Comparison of ENCODE assay signal across 9 mouse cellular contexts in the genomic region with DNA sequence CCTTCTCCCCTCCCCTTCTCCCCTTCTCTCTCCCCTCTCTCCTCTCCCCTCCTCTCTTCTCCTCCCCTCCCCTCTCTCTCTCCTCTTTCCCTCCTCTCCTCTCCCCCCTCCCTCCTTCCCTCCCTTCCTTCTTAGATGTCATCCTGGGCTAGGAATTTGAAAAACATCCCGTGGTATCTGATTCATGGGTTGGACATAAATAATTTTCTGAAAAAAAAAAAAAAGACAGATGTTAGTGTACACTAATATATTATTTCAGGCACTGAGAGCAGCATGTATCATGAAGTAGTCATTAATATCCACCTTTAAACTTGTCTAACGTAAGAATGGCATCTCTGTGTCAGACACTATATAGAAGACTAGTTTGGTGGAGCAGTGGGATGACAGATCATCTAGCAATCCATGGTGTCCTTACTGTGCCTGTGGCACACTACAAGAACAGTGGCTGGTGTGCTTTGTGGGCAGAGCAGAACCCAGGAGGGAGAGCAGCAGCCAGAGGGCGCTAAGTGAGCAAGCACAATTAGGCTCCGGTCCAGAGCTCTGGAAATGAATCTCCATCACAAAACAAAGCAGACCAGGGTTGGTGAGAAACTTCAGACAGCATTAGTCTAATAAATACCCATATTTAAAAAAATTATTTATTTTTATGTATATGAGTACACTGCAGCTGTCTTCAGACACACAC. TPM values are rescaled to one million over a fixed set of nuclear protein-coding genes. Genes with fewer than 3 reads are reported as not detected.
A peak's percentile ranks its signal among the peaks of the same experiment; 100 is the strongest.
DNase-seq lines count a peak whose midpoint lies in the region; ATAC-seq lines count a peak whose summit lies in the region.
"Had no signal": no experiment of that assay in that cellular context is flagged by ENCODE, and none has a peak within 500 bp of the region (broad histone marks: within the 10 kb centered on the region; RNA-seq: fewer than 3 reads in every experiment).

No protein-coding gene starts in this region.

- H3K27ac ChIP-seq in kidney, embryonic 15.5 days = no peak overlapping the region
- no peak overlapping the region for H3K27ac ChIP-seq in intestine, embryonic 15.5 days
- H3K27ac ChIP-seq: limb, embryonic 13.5 days had no signal

- WGBS in kidney, embryonic 15.5 days = 49% methylated on average over 4 of the region's 4 CpGs
- 54% methylated on average over 4 of the region's 4 CpGs for WGBS in intestine, embryonic 15.5 days

- no peak overlapping the region for H3K9ac ChIP-seq in kidney, embryonic 15.5 days
- H3K9ac ChIP-seq in intestine, embryonic 15.5 days = no peak overlapping the region
- H3K9ac ChIP-seq: limb, embryonic 13.5 days had no signal

- H3K27me3 ChIP-seq in kidney, embryonic 15.5 days = no peaks in the 10 kb centered on the region
- no peaks in the 10 kb centered on the region for H3K27me3 ChIP-seq in intestine, embryonic 15.5 days (replicated peaks)
- H3K27me3 ChIP-seq: limb, embryonic 13.5 days had no signal

- H3K4me1 ChIP-seq in kidney, embryonic 15.5 days = peaks cover under 1% of the 10 kb centered on the region; the same call in 1 of the 2 replicates
- no peaks in the 10 kb centered on the region for H3K4me1 ChIP-seq in intestine, embryonic 15.5 days (replicated peaks)
- H3K4me1 ChIP-seq: limb, embryonic 13.5 days had no signal

- no peaks in the 10 kb centered on the region for H3K9me3 ChIP-seq in kidney, embryonic 15.5 days (replicated peaks)
- no peaks in the 10 kb centered on the region for H3K9me3 ChIP-seq in intestine, embryonic 15.5 days
- H3K9me3 ChIP-seq: limb, embryonic 13.5 days had no signal

- H3K4me2 ChIP-seq in kidney, embryonic 15.5 days = no peak overlapping the region
- H3K4me2 ChIP-seq in intestine, embryonic 15.5 days (replicated peaks) = no peak overlapping the region
- H3K4me2 ChIP-seq: limb, embryonic 13.5 days had no signal

- no peak overlapping the region for H3K4me3 ChIP-seq in kidney, embryonic 15.5 days (replicated peaks)
- no peak overlapping the region for H3K4me3 ChIP-seq in intestine, embryonic 15.5 days (replicated peaks)
- H3K4me3 ChIP-seq: limb, embryonic 13.5 days had no signal

- ATAC-seq in kidney, embryonic 15.5 days (replicated peaks; ENCODE audit: low FRiP score) = no peak
- no peak for ATAC-seq in intestine, embryonic 15.5 days
- ATAC-seq in megakaryocyte-erythroid progenitor cell, adult 5-6 weeks (replicated peaks; ENCODE audit: low FRiP score, low TSS enrichment, poor library complexity, severe bottlenecking) = no peak

- no peaks in the 10 kb centered on the region for H3K36me3 ChIP-seq in kidney, embryonic 15.5 days
- H3K36me3 ChIP-seq in intestine, embryonic 15.5 days = no peaks in the 10 kb centered on the region
- H3K36me3 ChIP-seq: limb, embryonic 13.5 days had no signal

- peak; percentile 27 for DNase-seq in adrenal gland, adult 2 months
- DNase-seq in adrenal gland, adult 8-10 months = no peak
- peak; percentile 59 for DNase-seq in kidney, postnatal 10 days
- DNase-seq in urinary bladder, postnatal 36 days (ENCODE audit: low spot score in 2 of 2) = peak; percentile 28 to 38
- no peak for DNase-seq in urinary bladder, adult 18-20 months (ENCODE audit: low spot score in 2 of 2)

RNA-seq across cellular contexts. Expression of gene Slc17a5, which starts 13.3 kb away (rescaled TPM):
- 10 to 100 TPM in 1 of 2 experiments, 1 to 10 TPM in 1; 9.2 to 12.9 TPM for total RNA-seq in adrenal gland, adult 2 months (2021)
- polyA plus RNA-seq in adrenal gland, adult 2 months (2012; rRNA removed) = 5.9 TPM in 2 replicates
- total RNA-seq in adrenal gland, adult 8-10 months (2022) = 10 to 100 TPM; 11.1 to 13.3 (median 12.8) TPM
- polyA plus RNA-seq in kidney, embryonic 15.5 days (2015; fragmentation: Nextera tagmentation; extraction: Ambion mirVana) = 17.8 and 18.0 TPM in 2 replicates
- 39.6 and 49.8 TPM in 2 replicates for polyA plus RNA-seq in intestine, embryonic 15.5 days (2015; fragmentation: Nextera tagmentation; extraction: Ambion mirVana)
- total RNA-seq in megakaryocyte-erythroid progenitor cell, adult 5-6 weeks (2014; fragmentation: Nextera tagmentation) = 4.8 and 6.4 TPM in 2 replicates
- total RNA-seq in megakaryocyte-erythroid progenitor cell, adult 5-6 weeks (2017) = 0.94 and 6.0 TPM in 2 replicates

RNA-seq across cellular contexts. Expression of gene Cd109, which starts 14.2 kb away (rescaled TPM):
- total RNA-seq in adrenal gland, adult 2 months (2021) = under 1 TPM; 0.09 to 0.28 TPM
- 0.80 and 0.82 TPM in 2 replicates for polyA plus RNA-seq in adrenal gland, adult 2 months (2012; rRNA removed)
- under 1 TPM; 0.09 to 0.46 (median 0.24) TPM for total RNA-seq in adrenal gland, adult 8-10 months (2022)
- 6.2 and 6.9 TPM in 2 replicates for polyA plus RNA-seq in kidney, embryonic 15.5 days (2015; fragmentation: Nextera tagmentation; extraction: Ambion mirVana)
- polyA plus RNA-seq in intestine, embryonic 15.5 days (2015; fragmentation: Nextera tagmentation; extraction: Ambion mirVana) = 5.1 and 5.9 TPM in 2 replicates
- total RNA-seq in megakaryocyte-erythroid progenitor cell, adult 5-6 weeks (2014; fragmentation: Nextera tagmentation) = not detected in 2 replicates
- not detected in 2 replicates for total RNA-seq in megakaryocyte-erythroid progenitor cell, adult 5-6 weeks (2017)

Comparison
In these comparisons a context has a peak if more than half of its experiments do, and no peak if none do; other contexts are left out.
1. DNase-seq: peak in adrenal gland, adult 2 months (single experiment), kidney, postnatal 10 days (single experiment) and urinary bladder, postnatal 36 days (2 of 2); none in adrenal gland, adult 8-10 months (single experiment) and urinary bladder, adult 18-20 months (0 of 2).